ENCODE assay signal across 2 mouse cellular contexts in genomic region chr3:103626481-103626880, GRCm38 (mm10).
TF ChIP-seq lines count a peak whose summit lies in the region.

No protein-coding gene starts in this region.

TF ChIP-seq in CH12.LX, 34 proteins besides CTCF, POLR2A, EP300 and RAD21:
- TF ChIP-seq E2F4 (IDR thresholded peaks at IDR 0.05; ENCODE audit: insufficient replicate concordance, low read depth, low read length) (no peak), SMC3 (IDR thresholded peaks at IDR 0.05; ENCODE audit: low read depth, low read length) (peak; percentile 26; the same call in 1 of the 2 replicates)

TF ChIP-seq in MEL, 35 proteins besides CTCF, POLR2A, EP300 and RAD21:
- TF ChIP-seq MYC (IDR thresholded peaks at IDR 0.05; ENCODE audit: low read depth, low read length) (no peak), SMC3 (IDR thresholded peaks at IDR 0.05; ENCODE audit: low read depth, low read length) (peak; percentile 33)
